Mouse (Mus musculus) erythroblast, embryonic 14.5 days (primary cell): ENCODE measurements around the gene Cuedc2. TPM values are rescaled to one million over a fixed set of nuclear protein-coding genes. Genes with fewer than 3 reads are reported as not detected.

ENCODE experiments used
- H3K27me3 ChIP-seq: 2 replicates; pipeline ENCODE4 v1.6.1; 2012; ENCODE audit warnings: inconsistent platforms; ENCODE audit not compliant: control insufficient read depth
- H3K36me3 ChIP-seq: 2 replicates; pipeline ENCODE4 v1.6.1; 2012; ENCODE audit warnings: mild to moderate bottlenecking, inconsistent platforms; ENCODE audit not compliant: control insufficient read depth
- H3K4me1 ChIP-seq: 2 replicates; pipeline ENCODE4 v1.6.1; 2012; ENCODE audit warnings: inconsistent platforms; ENCODE audit not compliant: control insufficient read depth
- H3K4me3 ChIP-seq: replicated peaks from 2 replicates; pipeline ENCODE3; 2012; ENCODE audit warnings: moderate library complexity, mild to moderate bottlenecking, inconsistent platforms
- H3K9me3 ChIP-seq: 2 replicates; pipeline ENCODE4 v1.6.1; 2012; ENCODE audit warnings: low read length, inconsistent platforms, mixed read lengths; ENCODE audit not compliant: control insufficient read depth
- GATA1 ChIP-seq: IDR thresholded peaks from 2 replicates; pipeline ENCODE4 v1.6.1; 2012; ENCODE audit warnings: low read length, inconsistent platforms, mixed read lengths
- TAL1 ChIP-seq: IDR thresholded peaks from 3 replicates; pipeline ENCODE4 v1.6.1; 2012; ENCODE audit warnings: low read length, inconsistent platforms, mixed read lengths
- polyA plus RNA-seq: library from polyadenylated mRNA; stranded (reverse); fragments of >175 nt; gene quantifications from 2 replicates; pipeline ENCODE4 v1.2.3, GENCODE M21; 2012

Gene Cuedc2
- polyA plus RNA-seq, 1 experiment, result 15.7 TPM

DNA sequence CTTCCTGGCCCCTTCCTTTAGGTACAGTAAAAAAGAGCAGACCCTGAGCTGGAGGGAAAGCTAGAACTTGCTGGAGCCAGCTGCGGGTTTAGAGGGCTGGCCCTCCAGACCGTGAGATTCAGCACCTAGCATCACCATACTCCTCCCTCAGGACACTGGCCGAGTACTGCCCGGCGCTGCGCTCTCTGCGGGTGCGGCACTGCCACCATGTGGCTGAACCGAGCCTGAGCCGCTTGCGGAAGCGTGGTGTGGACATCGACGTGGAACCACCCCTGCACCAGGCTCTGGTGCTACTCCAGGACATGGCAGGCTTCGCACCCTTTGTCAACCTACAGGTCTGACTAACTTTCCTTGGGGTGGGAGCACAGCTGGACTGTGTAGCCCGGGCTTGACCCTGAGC, 8.6 kb downstream of the Cuedc2 start:
- peaks cover 27% of the 10 kb centered on the region for H3K36me3 ChIP-seq
- H3K27me3 ChIP-seq, result peaks cover 36% of the 10 kb centered on the region
- TF ChIP-seq GATA1 (no peak), TAL1 (no peak)
- H3K4me3 ChIP-seq, result peak overlapping the region; percentile 73
- H3K4me1 ChIP-seq, result peaks cover 52% of the 10 kb centered on the region
- H3K9me3 ChIP-seq, result no peaks in the 10 kb centered on the region

DNA sequence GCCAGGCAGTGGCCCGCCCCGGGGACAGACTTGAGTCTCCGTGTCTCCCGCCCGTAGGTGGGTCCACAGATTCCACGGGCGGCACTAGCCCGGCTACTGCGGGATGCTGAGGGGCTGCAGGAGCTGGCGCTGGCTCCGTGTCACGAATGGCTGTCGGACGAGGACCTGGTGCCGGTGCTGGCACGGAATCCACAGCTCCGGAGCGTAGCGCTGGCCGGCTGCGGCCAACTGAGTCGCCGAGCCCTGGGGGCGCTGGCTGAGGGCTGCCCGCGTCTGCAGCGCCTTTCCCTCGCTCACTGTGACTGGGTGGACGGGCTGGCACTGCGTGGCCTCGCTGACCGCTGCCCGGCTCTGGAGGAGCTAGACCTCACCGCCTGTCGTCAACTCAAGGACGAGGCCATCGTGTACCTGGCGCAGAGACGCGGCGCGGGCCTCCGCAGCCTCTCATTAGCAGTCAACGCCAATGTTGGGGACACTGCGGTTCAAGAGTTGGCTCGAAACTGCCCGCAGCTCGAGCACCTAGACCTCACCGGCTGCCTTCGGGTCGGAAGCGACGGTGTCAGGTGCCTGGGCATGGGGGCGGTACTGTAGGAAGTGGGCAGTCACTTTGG, 9.4 kb downstream of the Cuedc2 start:
- Histone ChIP-seq H3K27me3 (peaks cover 44% of the 10 kb centered on the region), H3K9me3 (no peaks in the 10 kb centered on the region), H3K36me3 (peaks cover 27% of the 10 kb centered on the region), H3K4me3 (peak overlapping the region; percentile 73), H3K4me1 (peaks cover 55% of the 10 kb centered on the region)
- no peak for TF ChIP-seq GATA1
- no peak for TF ChIP-seq TAL1

DNA sequence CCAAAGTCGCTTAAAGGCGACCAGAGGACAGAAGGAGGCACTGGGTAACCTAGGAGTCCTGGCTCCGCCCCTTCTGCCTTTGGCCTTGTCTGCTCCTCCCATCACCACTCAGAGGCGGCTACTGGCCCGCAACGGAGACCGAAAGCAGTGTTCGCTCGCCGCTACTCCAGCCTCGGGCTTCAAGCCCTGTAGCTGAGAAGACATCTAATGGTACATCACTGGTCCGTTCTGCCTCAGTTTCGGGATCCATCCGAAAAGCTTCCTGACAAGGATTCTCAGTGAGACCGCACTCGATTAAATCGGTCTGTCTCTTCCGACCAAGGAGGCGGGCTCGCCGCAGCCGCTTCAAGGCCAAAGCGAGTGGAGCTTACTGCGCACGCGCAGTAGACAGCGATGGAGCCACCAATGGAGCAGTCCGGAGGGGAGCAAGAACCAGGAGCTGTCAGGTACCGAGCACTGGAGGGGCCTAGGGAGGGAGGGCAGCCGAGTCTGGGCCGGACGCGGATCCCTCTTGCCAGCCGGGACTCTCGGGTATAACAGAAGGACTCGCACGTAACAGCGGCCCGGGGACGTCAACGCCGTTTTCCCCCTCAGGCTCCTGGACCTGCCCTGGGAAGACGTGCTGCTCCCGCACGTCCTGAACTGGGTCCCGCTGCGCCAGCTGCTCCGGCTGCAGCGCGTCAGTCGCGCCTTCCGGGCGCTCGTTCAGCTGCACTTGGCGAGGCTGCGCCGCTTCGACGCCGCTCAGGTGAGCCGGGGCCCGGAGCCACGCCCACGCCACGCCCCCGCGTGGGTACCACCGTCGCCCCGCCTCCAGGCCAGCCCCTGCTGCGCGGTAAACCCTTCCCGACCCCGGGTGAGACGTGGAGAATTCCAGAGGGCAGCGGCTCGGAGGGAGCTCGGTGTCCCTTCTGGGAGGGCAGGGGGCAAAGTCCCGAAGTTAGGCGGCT, 10.1 kb downstream of the Cuedc2 start, which contains the start of gene Fbxl15:
TSS of gene Fbxl15 (plus strand) at position 104 of the 950 bp plus-strand sequence.
- Histone ChIP-seq H3K9me3 (no peaks in the 10 kb centered on the region), H3K4me1 (peaks cover 55% of the 10 kb centered on the region), H3K27me3 (peaks cover 52% of the 10 kb centered on the region), H3K4me3 (peak within 1 kb of the TSS; percentile 73), H3K36me3 (peaks cover 27% of the 10 kb centered on the region)
- TF ChIP-seq TAL1 (no peak), GATA1 (peak; percentile 11; the same call in 1 of the 2 replicates)

DNA sequence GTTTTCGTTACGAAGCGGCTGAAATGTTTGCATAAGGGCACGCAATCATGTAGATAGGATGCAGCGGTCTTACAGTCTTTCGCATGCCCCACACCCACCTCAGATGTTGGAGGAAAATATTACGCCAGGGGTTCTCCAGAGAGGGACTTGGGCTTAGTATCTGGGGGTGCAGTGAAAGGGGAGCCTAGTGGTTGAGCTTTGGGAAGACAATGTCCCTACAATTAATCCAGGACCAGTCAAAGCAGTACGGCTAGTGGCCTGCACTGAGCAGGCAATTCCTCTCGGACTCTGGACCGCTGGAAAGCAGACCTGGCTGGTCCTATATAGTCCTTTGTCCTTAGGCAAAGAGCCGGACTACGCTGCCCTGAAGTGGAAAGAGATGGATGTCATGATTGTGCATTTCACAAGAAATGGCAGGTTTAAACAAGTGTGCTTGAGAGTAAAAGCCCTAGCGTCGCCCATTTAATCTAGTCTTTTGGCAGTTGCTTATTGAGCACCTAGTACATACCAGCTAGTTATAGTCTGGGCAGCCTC, 10.9 kb downstream of the Cuedc2 start:
- Histone ChIP-seq H3K36me3 (peaks cover 27% of the 10 kb centered on the region), H3K9me3 (no peaks in the 10 kb centered on the region), H3K4me3 (peak overlapping the region; percentile 73), H3K27me3 (peaks cover 60% of the 10 kb centered on the region), H3K4me1 (peaks cover 54% of the 10 kb centered on the region)
- no peak for TF ChIP-seq GATA1
- TF ChIP-seq TAL1, result no peak

DNA sequence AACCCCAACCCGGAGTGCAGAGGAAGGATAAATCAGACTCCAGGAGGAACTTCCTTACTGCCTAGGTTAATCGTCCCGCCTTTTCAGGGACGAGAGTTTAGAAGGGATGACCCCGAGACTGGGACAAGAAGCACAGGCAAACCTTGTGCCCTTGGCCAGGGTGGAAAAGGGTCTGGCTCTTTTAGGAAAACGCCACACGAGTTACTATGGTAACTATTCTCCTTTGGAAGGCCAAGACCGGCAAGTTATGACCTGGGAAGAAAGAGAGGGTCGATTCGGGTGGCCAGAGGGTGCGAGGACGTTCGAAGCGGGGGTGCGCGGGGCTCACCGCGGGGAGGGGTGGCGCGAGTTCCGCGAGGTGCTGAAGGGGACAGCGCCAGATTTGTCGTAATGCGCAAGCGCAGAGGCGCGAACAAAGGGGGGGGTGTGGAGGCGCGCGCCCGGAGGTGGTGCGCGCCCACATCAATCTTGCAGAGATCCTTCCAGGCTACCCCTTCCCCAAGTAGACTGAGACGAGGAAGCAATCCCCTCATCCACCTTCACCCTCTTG, 11.7 kb downstream of the Cuedc2 start, which contains the start of gene Psd:
TSS of gene Psd (minus strand) at position 401 of the 550 bp plus-strand sequence.
- no peak for TF ChIP-seq GATA1
- TF ChIP-seq TAL1, result no peak
- Histone ChIP-seq H3K4me1 (peaks cover 52% of the 10 kb centered on the region), H3K27me3 (peaks cover 67% of the 10 kb centered on the region), H3K9me3 (no peaks in the 10 kb centered on the region), H3K4me3 (peak within 1 kb of the TSS; percentile 73), H3K36me3 (peaks cover 19% of the 10 kb centered on the region)

DNA sequence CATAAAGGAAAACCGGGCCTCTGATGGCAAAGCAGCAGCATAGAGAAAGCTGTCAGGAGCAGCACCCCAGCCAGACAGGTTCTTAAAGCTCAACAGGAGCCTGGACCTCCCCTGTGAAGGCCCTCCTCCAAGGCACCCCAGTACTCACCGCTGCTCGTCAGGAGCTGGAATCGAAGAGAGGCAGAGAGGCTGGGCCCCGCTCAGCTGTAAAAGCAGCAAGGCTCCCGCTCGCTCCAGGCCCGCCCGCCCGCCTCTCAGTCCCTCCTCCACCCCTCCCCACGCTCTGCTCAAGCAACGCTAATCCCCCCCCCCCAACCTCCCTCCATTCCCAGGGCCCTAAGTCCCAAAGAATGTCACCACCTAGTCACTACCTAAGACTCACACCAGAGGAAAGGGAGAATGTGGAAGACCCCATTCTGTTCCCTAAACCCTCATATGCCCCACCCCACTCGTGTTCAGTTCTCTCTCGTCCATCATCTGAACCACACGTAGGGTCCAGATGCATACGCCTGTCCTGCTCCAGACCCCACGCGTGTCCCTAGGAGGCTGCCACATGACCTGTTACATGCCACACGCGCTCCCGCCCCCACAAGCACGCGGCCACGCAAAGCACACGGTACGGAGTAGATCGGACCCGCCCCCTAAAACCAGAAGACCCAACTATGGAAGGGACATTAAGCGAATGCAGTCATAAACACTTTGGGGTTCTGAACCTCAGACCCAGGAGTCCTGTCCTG, 12.3 kb downstream of the Cuedc2 start:
- H3K4me3 ChIP-seq, result no peak overlapping the region
- peaks cover 12% of the 10 kb centered on the region for H3K36me3 ChIP-seq
- TF ChIP-seq TAL1 (no peak), GATA1 (no peak)
- no peaks in the 10 kb centered on the region for H3K9me3 ChIP-seq
- H3K27me3 ChIP-seq, result peaks cover 74% of the 10 kb centered on the region
- H3K4me1 ChIP-seq, result peaks cover 52% of the 10 kb centered on the region

DNA sequence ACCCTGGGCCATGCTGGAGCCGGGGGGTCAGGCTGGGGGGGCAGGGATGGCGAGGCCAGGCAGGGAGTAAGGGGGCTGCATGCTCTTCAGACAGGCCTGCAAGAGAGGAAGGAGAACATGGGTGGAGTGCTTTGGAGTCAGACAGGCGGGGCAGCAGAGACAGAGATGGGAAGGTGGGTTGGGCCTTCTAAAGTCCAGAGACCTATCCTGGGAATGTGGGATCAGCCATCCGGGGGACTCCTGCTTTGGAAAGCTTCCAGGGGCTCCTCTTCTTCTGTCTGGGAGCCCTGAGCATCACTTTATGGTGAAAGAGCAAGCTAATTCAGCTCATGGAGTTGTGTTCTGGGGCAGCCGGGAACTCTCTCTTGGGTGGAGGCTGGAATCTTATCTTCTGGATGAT, 13.6 kb downstream of the Cuedc2 start:
- Histone ChIP-seq H3K4me1 (peaks cover 50% of the 10 kb centered on the region), H3K27me3 (peaks cover 86% of the 10 kb centered on the region)

DNA sequence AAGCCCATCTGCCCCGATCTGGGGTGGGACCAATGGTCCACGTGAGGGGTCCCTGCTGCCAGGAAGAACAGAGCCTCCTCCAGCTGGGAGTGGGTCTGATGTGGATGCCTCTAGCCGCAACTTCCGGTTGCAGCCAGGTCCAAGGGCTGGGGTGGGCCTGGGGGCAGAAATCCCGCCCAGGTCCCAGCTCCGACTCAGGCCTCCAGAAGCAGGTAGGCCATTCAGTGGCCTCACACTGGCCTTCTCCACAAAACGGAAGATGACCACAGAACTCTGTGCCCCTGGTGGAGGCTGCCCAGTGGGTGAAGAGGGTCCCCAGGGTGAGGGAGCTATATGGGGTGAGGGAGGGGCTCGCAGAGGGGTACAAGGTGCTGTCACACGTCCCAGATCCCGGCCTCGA, 14.1 kb downstream of the Cuedc2 start:
- H3K4me1 ChIP-seq, result peaks cover 48% of the 10 kb centered on the region
- TF ChIP-seq GATA1, result no peak
- no peak for TF ChIP-seq TAL1
- no peaks in the 10 kb centered on the region for H3K36me3 ChIP-seq
- peaks cover 91% of the 10 kb centered on the region for H3K27me3 ChIP-seq
- peaks cover 4% of the 10 kb centered on the region; the same call in 1 of the 2 replicates for H3K9me3 ChIP-seq
- H3K4me3 ChIP-seq, result no peak overlapping the region

More for the DNA sequence above, 13.6 kb downstream of the Cuedc2 start:
- Histone ChIP-seq H3K9me3 (peaks cover 3% of the 10 kb centered on the region; the same call in 1 of the 2 replicates), H3K4me3 (no peak overlapping the region), H3K36me3 (no peaks in the 10 kb centered on the region)
- TF ChIP-seq TAL1 (no peak), GATA1 (no peak)
